8 mouse cellular contexts compared by ENCODE assay signal in the genomic region with DNA sequence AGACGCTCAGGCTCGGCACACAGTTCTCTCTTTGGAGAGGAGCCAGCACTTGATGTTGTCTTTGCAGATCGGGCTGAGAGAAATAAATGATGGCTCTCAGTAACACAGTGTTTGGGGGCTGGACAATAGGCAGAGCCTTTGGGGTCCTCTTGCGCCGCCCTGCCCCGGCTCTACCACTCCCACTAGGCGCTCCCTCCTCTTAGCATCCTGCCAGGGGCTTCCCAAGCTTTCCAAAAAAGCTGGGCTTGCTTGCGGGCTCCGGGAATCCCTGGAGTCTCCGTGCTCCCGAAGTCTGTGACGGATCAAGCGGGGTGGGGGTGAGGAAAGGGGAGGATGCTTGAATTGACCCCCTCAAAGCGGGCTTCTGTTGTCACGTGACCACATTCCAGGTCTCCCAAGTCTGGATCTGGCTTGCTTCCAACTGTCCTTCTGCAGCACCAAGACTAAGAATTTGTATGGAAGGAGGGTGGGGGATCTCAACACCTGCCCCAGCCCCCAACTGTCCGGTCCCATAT. TPM values are rescaled to one million over a fixed set of nuclear protein-coding genes. Genes with fewer than 3 reads are reported as not detected.
A peak's percentile ranks its signal among the peaks of the same experiment; 100 is the strongest.
DNase-seq lines count a peak whose midpoint lies in the region; ATAC-seq and TF ChIP-seq lines count a peak whose summit lies in the region.

Gene Fkbp5, minus strand, starts transcription at position 87 of the 515 bp plus-strand sequence.

- no peaks in the 10 kb centered on the region for H3K36me3 ChIP-seq in C2C12 (ENCODE audit: control insufficient read depth, insufficient read depth)
- H3K36me3 ChIP-seq in forebrain, embryonic 12.5 days (replicated peaks): no peaks in the 10 kb centered on the region
- H3K36me3 ChIP-seq in neural tube, embryonic 15.5 days: no peaks in the 10 kb centered on the region

- H3K4me2 ChIP-seq in forebrain, embryonic 12.5 days: peak within 1 kb of the TSS; percentile 83
- H3K4me2 ChIP-seq in neural tube, embryonic 15.5 days: peak within 1 kb of the TSS; percentile 98

- peak within 1 kb of the TSS; percentile 89 for H3K27ac ChIP-seq in forebrain, embryonic 12.5 days
- H3K27ac ChIP-seq in neural tube, embryonic 15.5 days (replicated peaks): peak within 1 kb of the TSS; percentile 77

- intact Hi-C loops in heart, postnatal 10 days (cut with DNase I): no loop called here

- peak; percentile 30 for ATAC-seq in forebrain, embryonic 12.5 days (ENCODE audit: low FRiP score)
- peak; percentile 23 for ATAC-seq in neural tube, embryonic 15.5 days (ENCODE audit: low FRiP score)

- H3K9me3 ChIP-seq in forebrain, embryonic 12.5 days: no peaks in the 10 kb centered on the region
- H3K9me3 ChIP-seq in neural tube, embryonic 15.5 days (replicated peaks): no peaks in the 10 kb centered on the region

- no peaks in the 10 kb centered on the region for H3K79me2 ChIP-seq in C2C12 (ENCODE audit: control insufficient read depth, insufficient read depth)

- H3K4me3 ChIP-seq in C2C12 (ENCODE audit: insufficient read depth, poor library complexity, severe bottlenecking): peak within 1 kb of the TSS; percentile 18
- H3K4me3 ChIP-seq in forebrain, embryonic 12.5 days (replicated peaks): peak within 1 kb of the TSS; percentile 48
- H3K4me3 ChIP-seq in lung, adult 2 months (replicated peaks; ENCODE audit: extremely low read depth, low read depth, low read length): peak within 1 kb of the TSS; percentile 60
- peak within 1 kb of the TSS; percentile 53 for H3K4me3 ChIP-seq in neural tube, embryonic 15.5 days (replicated peaks)

- no peaks in the 10 kb centered on the region for H3K27me3 ChIP-seq in C2C12 (ENCODE audit: control insufficient read depth, insufficient read depth, insufficient read length)
- peaks cover 57% of the 10 kb centered on the region for H3K27me3 ChIP-seq in forebrain, embryonic 12.5 days
- H3K27me3 ChIP-seq in neural tube, embryonic 15.5 days (replicated peaks): peaks cover 22% of the 10 kb centered on the region

- DNase-seq in adrenal gland, adult 2 months: peak; percentile 75
- peak; percentile 82 to 86 for DNase-seq in heart, postnatal 10 days
- peak; percentile 69 to 78 for DNase-seq in kidney, postnatal 4 days
- DNase-seq in lung, adult 2 months: no peak
- DNase-seq in urinary bladder, postnatal 36 days (ENCODE audit: low spot score in 2 of 2): peak; percentile 71 to 87

- TF ChIP-seq POLR2A in lung, adult 2 months (IDR thresholded peaks at IDR 0.05; ENCODE audit: borderline replicate concordance, extremely low read depth, low read depth, low read length): peak; percentile 35; the same call in 1 of the 2 replicates

- no peaks in the 10 kb centered on the region for H3K79me3 ChIP-seq in C2C12 (ENCODE audit: low read depth)

- TF ChIP-seq CTCF in C2C12 (IDR thresholded peaks at IDR 0.05; ENCODE audit: control insufficient read depth, insufficient read depth, insufficient read length): no peak
- TF ChIP-seq CTCF in lung, adult 2 months (IDR thresholded peaks at IDR 0.05; ENCODE audit: insufficient read depth, low read length): no peak

- H3K9ac ChIP-seq in forebrain, embryonic 12.5 days: peak within 1 kb of the TSS; percentile 63
- H3K9ac ChIP-seq in neural tube, embryonic 15.5 days (replicated peaks): peak within 1 kb of the TSS; percentile 69

- H3ac ChIP-seq in C2C12 (ENCODE audit: control insufficient read depth, insufficient read length, low read depth): peak within 1 kb of the TSS; percentile 50

- WGBS in forebrain, embryonic 12.5 days: 3% methylated on average over 16 of the region's 16 CpGs
- WGBS in lung, adult 2 months: 14% methylated on average over 16 of the region's 16 CpGs
- 1% methylated on average over 16 of the region's 16 CpGs for WGBS in neural tube, embryonic 15.5 days

- H3K4me1 ChIP-seq in forebrain, embryonic 12.5 days: peaks cover 21% of the 10 kb centered on the region
- peaks cover 23% of the 10 kb centered on the region for H3K4me1 ChIP-seq in lung, adult 2 months (ENCODE audit: control insufficient read depth, insufficient read depth, low read length)
- H3K4me1 ChIP-seq in neural tube, embryonic 15.5 days: peaks cover 37% of the 10 kb centered on the region

TF ChIP-seq in C2C12, 6 proteins besides CTCF, POLR2A, EP300 and RAD21:
- TF ChIP-seq USF1 (IDR thresholded peaks at IDR 0.05; ENCODE audit: low read depth) (peak; percentile 81), MYOD1 (IDR thresholded peaks at IDR 0.05; ENCODE audit: control insufficient read depth, insufficient read length, low read depth) (no peak)
TF ChIP-seq in C2C12: peak in this region for 1.

RNA-seq across cellular contexts. Expression of gene Fkbp5, which starts in this region (rescaled TPM):
- polyA plus RNA-seq in C2C12 (2012; fragmentation: generic; extraction: Trizol): 24.4 TPM
- total RNA-seq in adrenal gland, adult 2 months (2021): 10 to 100 TPM; 68.0 to 69.5 TPM
- polyA plus RNA-seq in adrenal gland, adult 2 months (2012; rRNA removed): 24.4 and 27.1 TPM in 2 replicates
- 34.9 and 37.4 TPM in 2 replicates for polyA plus RNA-seq in forebrain, embryonic 12.5 days (2016; fragmentation: Nextera tagmentation; extraction: Ambion mirVana)
- total RNA-seq in heart, postnatal 10 days (2021): 10 to 100 TPM in 1 of 2 experiments, 1 to 10 TPM in 1; 9.8 to 52.9 TPM
- polyA plus RNA-seq in lung, adult 2 months (2012; rRNA removed): 8.8 and 14.8 TPM in 2 replicates
- polyA plus RNA-seq in neural tube, embryonic 15.5 days (2015; fragmentation: Nextera tagmentation; extraction: Ambion mirVana): 27.2 and 51.1 TPM in 2 replicates
